Mouse (Mus musculus): ENCODE data around the gene Ubash3b. TPM values are rescaled to one million over a fixed set of nuclear protein-coding genes. Genes with fewer than 3 reads are reported as not detected.

Gene Ubash3b
- total RNA-seq, 2 experiments from 2014 or later = 30.7 to 32.6 TPM

DNA sequence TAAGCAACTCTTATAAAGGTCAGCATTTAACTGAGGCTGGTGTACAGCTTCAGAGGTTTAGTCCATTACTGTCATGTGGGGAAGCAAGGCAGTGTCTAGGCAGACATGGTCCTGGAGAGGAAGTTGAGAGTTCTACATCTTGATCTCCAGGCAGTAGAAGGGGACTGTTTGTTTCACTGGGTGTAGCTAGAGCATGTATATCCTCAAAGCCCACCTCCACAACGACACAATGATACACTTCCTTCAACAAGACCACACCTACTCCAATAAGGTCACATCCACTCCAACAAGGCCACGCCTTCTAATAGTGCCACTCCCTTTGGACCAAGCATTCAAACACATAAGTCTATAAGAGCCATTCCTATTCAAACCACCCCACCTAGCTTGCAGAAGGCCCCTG is 7.2 kb upstream of the Ubash3b start:
- no peak for DNase-seq (ENCODE audit: low spot score in 2 of 2)

DNA sequence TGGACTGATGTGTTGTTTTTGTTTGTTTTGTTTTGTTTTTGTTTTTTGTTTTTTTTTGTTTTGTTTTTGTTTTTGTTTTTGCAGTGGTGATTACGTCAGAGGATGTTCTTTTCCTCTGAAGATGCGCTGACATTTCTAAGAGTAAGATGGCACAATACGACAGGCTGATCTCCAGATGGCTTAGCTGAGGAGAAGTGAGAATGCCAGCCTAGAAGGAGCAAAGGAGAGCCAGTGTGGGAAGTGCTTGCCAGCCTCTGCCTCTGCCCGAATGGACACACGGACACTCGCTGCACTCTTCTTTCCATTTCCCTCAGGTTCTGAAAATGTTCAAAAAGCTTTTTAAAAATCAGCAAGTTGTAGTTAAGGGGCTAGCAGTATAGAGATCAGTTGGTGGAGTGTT is 6.7 kb upstream of the Ubash3b start:
- no peak for DNase-seq (ENCODE audit: low spot score in 2 of 2)

DNA sequence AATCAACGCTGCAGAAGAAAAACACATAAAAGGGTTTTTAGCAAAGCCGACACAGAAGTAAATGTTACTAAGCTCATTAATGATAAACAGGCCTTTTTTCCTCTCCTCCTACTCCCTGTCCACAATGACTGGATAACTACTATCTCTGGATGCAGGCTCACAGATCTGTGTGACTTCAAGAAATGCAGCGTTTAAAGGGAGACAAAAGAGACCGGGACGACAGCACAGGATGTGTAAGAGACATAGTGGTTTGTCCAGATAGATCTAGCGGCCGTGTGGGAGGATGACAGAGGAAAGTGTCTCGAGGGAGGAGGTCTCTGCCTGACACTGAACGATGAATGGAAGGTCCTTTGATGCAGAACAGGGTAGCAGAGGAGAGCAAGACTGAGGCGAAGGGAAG is 5.4 kb upstream of the Ubash3b start:
- no peak for DNase-seq (ENCODE audit: low spot score in 2 of 2)

GRCm38 (mm10) chr9:41162363-41162762 is 866 bp upstream of the Ubash3b start:
- no peak for DNase-seq (ENCODE audit: low spot score in 2 of 2)

DNA sequence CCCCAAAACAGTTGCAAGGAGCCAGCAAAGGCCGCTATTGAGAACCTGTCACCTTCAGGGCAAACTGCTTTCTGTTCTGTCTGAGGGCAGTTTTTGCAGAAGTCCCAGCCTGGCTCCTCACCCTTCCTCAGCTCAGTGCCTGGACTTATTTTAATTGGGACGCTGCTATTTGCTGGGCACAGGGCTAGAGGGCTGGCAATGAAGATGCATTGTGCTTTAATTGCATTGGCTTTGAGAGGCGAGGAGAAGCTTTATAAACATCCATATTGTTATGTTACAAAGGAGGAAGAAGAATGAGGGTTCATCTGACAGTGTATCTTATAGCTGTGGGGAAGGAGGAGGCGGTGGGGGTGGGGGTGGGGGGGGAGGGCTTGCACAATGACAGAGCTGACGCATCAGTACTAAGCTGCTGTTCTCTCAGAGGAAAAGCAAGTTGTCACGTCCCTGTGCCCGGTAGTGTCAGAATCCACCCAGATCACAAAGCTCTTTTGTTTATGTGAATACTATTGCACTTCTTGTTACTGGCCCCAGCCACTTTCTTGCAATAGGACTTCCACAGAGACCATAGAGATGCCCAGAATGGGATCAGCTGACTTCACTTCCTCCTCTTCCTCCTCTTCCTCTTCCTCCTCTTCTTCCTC is 841 bp downstream of the Ubash3b start:
- DNase-seq (ENCODE audit: low spot score in 2 of 2) = no peak

GRCm38 (mm10) chr9:41159223-41159622 is 2.3 kb downstream of the Ubash3b start:
- no peak for DNase-seq (ENCODE audit: low spot score in 2 of 2)

DNA sequence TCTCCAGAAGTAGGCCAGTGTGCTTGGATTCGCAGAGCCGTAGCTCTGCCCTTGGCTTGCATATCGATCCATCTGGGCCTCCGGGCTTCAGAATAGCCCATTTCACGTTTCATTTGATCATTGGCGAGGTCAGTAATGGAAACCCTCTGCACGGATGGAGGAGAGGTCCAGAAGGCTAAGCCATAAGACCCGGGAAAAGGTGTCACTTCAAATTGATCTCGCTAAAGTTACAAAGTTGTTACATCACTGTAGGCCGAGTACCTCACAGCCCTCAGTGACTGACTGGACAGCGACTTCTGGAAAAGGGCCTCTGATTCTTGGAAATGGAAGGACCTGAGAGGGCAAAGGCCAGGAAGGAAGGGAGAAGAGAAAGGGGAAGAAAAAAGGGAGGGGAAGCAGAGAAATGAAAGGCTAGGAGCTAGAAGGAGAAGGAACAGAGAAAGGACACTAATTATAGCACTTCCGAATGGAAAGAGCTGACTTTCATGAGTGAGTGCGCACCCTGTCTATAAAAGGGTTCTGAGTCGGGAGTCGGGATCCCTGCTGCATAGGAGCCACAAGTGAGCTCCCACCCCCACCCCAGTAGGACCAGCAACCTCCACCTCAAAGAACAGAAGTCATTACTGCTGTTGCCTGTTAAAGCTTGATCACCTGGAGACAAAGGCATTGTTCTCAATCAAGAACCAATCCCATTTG is 3.5 kb downstream of the Ubash3b start:
- no peak for DNase-seq (ENCODE audit: low spot score in 2 of 2)

GRCm38 (mm10) chr9:41157020-41157871 is 4.3 kb downstream of the Ubash3b start:
- peak; percentile 69 to 77 for DNase-seq (ENCODE audit: low spot score in 2 of 2)

- DNase-seq (ENCODE audit: low spot score in 2 of 2) = no peak
These were observed 4.8 kb downstream of the Ubash3b start for GRCm38 (mm10) chr9:41156720-41157019.

- DNase-seq (ENCODE audit: low spot score in 2 of 2) = no peak
These were observed 5.3 kb downstream of the Ubash3b start for GRCm38 (mm10) chr9:41156006-41156719.

DNA sequence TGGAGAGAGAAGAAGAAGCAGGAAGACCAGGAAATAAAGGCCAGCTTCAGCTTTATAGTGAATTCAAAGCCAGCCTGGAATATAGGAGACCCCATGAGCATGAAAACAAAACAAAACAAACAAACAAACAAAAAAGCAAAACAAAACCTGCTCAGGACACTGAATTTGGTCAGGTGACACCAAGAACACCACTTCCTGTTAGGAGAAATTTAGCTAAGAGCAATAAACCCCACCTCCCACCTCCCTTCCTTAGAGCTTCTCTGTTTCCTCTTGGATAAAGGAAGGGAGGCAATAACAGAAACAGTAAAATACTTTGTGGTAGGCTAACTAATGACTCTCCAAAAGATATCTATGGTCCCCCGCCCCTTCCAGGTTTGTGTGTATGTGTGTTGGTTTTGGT is 7.5 kb downstream of the Ubash3b start:
- DNase-seq (ENCODE audit: low spot score in 2 of 2) = no peak

DNA sequence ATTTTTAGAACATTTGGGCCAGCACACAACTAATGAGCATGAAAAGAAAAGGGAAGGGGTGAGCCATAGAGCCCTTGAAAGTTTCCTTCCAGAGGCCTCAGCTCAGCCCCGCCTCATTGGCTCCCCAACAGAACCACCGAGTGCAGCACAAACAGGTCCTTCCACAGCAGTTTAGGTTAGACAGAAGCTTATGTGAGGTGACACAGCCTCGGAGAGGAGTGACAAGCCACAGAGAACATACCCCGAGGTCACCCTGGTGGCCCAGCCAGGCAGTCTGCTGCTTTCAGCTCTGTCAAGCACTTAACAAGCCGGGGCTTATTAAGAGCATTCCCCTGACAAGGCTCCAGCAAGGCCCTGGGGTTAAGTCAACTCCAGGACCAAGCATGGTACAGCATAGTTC is 8.4 kb downstream of the Ubash3b start:
- no peak for DNase-seq (ENCODE audit: low spot score in 2 of 2)

DNA sequence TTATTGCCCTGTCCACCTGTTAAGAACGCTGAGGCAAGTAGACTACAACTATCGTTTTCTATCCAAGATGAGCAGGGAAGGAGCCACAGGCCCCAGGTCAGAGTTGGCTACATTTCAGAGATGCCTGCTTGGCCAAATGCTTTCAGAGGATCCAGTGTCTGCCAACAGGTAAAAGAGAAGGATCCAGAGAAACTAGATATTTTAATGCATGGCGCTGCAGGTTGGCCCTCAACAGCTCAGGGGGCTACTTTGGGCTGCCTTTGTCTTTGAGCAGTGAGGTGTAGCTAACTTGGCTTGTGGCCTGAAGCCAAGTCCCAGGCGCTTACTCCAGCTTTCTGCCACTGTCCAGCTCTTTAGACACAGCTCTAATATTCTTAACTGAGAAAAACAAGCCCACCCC is 10.0 kb downstream of the Ubash3b start:
- DNase-seq (ENCODE audit: low spot score in 2 of 2) = peak in 1 of 2 experiments; percentile 48

- no peak for DNase-seq (ENCODE audit: low spot score in 2 of 2)
These were observed 11.6 kb downstream of the Ubash3b start for GRCm38 (mm10) chr9:41149896-41150295.

GRCm38 (mm10) chr9:41149079-41149676 is 12.3 kb downstream of the Ubash3b start:
- peak; percentile 64 to 66 for DNase-seq (ENCODE audit: low spot score in 2 of 2)

DNA sequence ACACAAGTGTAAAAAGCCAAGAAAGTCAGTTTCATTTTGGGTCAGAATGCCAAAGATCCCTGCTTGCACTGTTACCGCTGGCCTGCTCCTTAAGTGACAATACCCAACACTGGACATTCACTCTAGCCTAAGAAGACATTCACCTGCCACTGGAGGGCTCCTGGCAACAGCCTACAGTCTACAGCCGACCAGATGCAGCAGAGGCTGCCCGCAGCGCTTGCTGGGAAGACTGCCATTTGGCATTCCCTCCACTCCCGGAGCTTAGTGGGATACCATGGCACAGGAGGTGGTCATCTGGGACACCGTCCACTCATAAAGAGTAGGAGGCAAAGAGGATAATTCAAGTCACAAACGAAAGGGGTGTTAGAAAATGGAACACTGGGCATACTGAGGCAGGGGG is 12.9 kb downstream of the Ubash3b start:
- peak; percentile 65 to 74 for DNase-seq (ENCODE audit: low spot score in 2 of 2)

- peak in 1 of 2 experiments; percentile 33 for DNase-seq (ENCODE audit: low spot score in 2 of 2)
These were observed 14.2 kb downstream of the Ubash3b start for GRCm38 (mm10) chr9:41147203-41147842.

DNA sequence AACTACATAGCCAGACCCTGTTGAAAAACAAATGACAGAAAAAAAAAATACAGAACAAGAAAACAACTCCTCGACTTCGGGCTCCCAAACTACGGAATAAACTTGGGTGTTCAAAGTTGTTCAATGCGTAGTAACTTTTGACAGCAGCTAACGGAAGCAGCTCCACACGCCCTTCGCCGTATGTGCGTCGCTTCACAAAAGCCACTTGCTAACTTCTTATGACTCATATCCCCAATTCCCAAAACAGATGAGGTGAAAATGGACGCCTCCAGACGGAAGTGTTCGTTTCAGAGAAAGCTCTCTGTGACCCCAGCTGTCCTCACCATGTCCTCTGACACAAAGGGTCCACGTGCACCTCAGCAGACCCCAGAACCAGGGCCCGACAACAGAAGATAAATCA is 17.7 kb downstream of the Ubash3b start:
- no peak for DNase-seq (ENCODE audit: low spot score in 2 of 2)

- DNase-seq (ENCODE audit: low spot score in 2 of 2) = no peak
These were observed 18.4 kb downstream of the Ubash3b start for GRCm38 (mm10) chr9:41143115-41143514.

- DNase-seq (ENCODE audit: low spot score in 2 of 2) = no peak
These were observed 20.5 kb downstream of the Ubash3b start for GRCm38 (mm10) chr9:41141026-41141425.

Measured in layer of hippocampus, postnatal 10 days (tissue).